Mouse (Mus musculus) MN1 (cell line): ENCODE measurements around the gene Tnfrsf25.
A peak's percentile ranks its signal among the peaks of the same experiment; 100 is the strongest.

Experiments used
- DNase-seq: peaks from one replicate; pipeline ENCODE4 v3.0.0-alpha.2; 2016; ENCODE audit warnings: low spot score

The Tnfrsf25 gene

DNA sequence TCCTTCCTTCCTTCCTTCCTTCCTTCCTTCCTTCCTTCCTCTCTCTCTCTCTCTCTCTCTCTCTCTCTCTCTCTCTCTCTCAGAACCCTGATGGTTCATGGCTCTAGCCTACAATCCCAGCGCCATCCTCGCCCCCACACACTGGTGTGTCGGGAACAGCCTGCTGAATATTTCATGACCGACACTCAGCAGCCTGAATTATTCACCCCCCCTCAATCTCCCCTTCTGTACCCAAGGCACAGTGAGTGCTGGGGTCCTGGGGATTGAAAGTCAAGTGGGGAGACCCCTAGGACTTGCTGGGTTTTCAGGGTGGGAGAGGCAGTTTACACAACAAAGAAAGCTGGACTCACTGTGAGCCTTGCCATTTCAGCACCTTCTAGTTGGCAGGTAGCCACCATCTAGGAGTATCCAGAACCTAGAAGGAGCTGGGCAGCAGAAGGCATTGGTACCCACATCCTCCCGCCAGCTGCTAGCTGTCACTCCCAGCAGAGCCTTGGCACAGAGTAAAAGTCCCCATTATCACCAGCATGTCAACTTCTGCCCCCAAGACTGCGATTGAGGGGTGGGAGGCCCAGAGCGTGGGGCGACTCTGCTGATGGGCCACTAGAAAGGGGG is 25.9 kb downstream of the Tnfrsf25 start:
- no peak for DNase-seq

DNA sequence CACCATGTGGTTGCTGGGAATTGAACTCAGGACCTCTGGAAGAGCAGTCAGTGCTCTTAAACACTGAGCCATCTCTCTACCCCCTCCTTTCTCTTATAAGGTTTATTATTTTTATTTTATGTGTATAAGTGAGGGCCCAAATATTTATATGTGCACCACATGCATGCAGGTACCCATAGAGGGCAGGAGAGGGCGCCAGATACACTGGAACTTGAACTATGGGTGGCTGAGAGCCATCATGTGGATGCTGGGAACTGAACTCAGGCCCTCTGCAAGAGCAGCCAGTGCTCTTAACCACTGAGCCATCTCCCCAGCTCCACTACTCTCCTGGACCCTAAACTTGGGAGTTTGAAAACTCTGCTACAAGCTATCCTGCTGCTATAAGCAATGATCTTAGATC is 27.9 kb downstream of the Tnfrsf25 start:
- DNase-seq, result no peak

DNA sequence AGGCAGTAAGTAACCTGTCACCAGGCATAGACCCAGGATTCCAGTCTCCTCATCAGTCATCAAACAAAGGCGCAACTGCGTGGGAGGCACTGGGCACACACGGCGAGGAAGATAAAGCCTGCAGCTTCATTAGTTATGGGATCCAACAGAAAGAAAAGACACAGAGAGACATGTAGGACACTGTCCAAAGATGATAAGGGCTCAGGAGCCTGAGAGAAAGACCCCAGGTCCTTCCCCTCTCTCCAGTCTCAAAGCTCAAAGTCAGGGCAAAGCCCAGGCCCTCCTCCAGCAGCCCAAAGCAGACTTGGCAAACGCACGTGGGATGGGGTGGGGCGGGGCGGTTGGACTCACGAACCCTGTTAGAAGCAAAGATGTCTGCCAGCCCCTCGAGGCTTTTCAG is 29.7 kb downstream of the Tnfrsf25 start:
- no peak for DNase-seq

DNA sequence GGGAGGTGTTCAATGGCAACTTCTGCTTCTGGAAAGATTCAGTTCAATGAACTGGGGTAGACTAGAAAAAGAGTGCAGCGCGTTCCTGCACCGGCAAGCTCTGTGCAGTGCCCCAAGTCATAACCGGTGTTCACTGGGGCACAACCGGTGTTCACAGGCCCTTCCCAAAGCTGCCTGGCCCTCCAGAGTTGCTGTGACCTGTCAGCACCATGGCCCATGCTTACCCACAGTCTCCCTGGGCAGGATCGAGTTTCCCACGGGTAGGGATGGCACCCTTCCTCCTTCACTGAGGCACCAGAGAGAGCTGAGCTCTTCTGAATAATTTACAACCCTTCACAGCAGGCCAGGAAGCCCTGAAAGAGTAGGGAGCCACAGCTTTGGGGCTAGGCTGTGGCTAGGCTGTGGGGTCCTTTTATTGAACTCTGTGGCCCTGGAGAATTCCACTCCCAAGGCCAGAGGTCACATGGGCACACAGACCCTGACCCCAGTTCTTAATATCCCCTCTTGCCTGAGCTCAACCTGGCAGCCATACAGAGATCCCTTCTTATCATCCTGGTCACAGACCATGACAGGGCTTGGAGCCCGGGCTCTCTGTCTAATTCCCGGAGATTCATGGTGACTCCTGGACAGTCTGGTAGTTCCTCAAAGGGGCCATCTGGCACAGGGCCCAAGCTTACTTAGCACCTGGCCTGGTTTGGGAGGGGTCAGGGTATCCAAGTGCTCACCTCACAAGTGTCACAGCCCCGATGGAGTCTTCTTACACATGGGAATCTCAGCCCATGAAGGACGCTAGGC is 30.5 kb downstream of the Tnfrsf25 start:
- no peak for DNase-seq

DNA sequence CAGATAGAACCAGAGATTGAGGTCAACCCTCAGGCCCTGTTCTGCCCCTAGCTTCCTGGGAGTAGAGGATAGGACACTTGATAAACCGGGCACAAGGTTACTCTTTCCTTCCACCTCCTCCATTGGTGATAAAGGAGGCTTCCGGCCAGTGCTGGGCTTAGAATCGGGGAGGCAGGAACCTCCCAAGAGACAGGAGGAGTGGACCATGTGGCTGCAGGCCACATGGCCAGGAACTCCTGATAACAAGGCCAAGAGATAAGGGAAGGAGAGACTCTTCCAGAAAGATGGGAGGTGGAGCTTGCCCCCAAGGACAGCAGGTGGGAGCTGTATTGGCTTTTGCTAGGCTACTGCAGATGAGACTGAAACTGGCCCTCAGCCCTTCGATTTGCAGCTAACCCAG is 34.8 kb downstream of the Tnfrsf25 start:
- no peak for DNase-seq

DNA sequence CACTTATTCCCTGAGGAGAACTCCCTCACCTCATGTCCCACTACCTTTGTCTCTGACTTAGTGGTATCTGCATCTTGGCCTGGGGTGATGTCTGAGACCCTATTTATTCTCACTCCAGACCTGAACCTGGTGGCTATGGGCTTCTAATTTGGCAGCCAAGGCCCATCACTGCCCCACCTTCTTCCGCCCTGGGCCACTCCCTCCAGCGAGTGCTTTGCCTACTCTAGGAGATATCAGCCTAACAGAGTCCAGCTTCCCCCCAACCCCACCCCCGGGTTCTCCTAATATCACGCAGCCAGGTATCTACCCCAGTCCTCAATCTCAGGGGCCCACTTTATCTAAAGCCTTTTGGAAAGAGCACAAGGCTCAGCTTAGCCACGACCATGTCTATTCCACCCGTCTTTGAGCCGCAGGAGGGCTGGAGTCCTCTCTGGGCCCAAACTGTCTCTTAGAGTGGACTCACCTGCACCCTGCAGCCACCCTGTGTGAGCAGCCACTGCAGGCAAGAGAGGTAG is 35.8 kb downstream of the Tnfrsf25 start:
- DNase-seq, result no peak

DNA sequence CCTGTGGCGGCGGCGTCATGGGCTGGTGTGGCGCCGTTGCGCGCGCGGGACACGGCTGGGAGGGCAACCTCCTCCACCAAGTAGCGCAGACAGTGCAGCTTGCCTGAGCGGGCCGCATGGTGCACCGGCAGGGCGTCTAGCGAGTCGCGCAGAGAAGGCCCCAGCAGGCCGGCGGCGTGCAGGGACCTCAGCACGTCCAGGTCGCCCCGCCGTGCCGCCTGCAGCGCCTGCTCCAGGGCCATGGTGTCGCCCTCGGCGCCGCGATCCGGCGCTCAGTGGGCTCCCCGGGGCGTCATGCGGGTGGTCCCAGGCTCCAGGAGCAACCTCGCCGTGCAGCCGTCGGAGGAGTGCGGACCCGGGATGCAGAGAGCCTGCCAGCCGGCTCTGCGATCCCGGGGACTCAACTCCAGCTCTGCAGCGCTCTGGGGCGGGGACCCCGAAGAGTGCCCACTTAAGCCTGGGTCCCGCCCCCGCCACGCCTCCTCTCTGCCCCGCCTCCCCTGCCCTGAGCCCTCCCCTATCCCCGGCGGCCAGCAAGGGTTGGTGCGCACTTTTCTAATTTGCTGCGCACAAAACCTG is 36.3 kb downstream of the Tnfrsf25 start, which contains the start of gene Espn:
TSS of gene Espn (minus strand) at position 406 of the 579 bp plus-strand sequence.
- DNase-seq, result peak; percentile 75

DNA sequence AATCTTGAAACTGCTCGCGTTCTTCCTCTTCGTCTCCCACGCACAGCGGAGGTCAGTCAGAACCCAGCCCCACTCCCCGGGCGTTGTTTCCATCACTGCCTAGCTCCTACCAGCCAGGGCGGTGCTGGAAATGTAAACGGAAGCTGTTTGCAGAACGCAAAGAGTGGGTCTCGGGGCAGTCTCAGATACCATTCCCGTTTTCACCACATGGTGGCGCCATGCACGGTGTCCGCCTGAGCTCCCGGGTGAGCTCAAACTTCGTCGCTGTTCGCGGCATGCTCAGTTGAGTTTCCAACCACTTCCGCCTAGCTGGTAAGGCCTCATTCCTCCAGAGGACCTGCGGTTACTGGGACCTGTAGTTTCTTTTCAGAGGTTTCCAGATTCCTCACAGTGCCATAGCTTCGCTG is 38.0 kb downstream of the Tnfrsf25 start:
- DNase-seq, result peak; percentile 88

DNA sequence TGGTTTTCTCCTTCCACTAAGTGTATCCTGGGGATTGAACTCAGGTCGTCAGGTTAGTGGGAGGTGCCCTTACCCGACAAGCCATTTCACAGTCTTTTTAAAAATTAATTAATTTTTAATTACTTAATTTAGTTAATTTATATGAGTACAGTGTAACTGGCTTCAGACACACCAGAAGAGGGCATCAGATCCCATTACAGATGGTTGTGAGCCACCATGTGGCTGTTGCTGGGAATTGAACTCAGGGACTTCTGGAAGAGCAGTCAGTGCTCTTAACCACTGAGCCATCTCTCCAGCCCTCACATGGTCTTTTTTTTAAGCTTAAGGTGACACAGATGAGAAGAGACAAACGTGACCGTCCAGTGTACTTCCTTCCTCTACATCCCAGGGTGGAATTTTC is 39.3 kb downstream of the Tnfrsf25 start:
- no peak for DNase-seq

DNA sequence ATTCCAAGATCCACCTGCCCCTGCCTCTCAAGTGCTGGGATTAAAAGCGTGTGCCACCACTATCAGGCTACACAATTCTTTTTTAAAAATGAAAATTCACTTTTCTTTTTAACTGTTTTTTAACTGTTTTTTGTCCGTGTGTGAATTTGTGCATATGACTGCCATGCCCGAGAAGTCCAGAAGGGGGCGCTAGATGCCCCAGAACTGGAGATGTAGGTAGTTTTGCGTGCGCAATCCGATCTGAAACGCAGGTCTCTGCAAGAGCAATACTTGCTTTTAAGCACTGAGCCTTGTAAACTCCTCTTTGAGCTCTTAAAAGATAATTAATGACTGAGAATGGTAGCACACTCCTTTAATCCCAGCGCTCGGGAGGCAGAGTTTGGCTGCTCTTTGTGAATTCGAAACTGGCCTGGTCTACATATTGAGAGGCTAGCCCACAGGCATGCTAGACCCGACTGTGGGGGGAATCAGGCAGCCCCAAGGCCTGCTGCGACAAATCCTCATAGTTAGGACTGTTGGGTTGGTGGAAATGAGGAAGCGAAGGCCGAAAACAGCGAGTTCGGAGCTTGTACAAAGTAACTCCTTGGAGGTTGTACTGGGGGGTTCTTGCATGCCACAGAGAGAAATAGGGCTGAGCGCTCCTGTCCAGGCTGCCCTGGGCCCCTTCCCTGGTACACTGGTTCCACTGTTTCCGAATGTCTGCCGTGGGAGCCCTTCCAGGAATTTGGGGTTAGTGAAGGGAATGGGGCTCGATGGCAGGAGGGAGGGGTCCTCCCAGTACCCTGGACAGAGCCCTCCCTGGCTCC is 42.2 kb downstream of the Tnfrsf25 start:
- peak; percentile 83 for DNase-seq

DNA sequence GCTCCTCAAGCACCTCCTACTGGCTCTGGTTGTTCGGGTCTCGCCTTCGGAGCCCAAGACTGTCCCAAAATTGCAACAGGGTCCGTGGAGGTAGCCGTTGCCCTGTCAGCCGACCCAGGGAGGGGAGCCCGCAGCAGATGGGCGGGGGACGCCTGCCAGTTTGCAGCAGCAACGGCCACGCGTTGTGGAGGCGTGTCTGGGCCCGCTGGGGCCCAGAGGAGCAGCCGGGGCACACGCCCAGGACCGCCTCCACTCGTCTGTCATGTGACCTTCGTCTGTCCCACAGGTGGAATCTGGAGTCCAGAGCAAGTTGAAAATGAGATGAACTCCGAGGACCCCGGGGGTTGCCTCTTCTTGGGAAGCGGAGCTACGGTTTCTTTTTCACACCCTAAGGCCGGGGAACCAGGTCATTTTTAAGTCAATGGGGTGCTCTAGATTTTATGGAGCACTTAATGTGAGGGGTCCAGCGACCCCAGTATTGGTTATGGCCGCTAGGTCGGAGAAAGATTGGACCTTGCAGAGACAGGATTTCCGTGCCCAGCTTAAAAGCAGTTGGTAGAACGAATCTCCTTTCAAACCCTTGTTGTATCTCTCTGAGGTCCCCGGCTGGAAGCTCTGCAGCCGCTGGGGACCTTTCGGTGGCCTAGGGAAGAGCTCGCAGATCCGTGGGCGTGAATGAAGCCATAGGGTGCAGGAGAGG is 43.0 kb downstream of the Tnfrsf25 start, which contains the start of gene Hes2:
TSS of gene Hes2 (plus strand) at position 283 of the 700 bp plus-strand sequence.
- DNase-seq, result peak; percentile 46

DNA sequence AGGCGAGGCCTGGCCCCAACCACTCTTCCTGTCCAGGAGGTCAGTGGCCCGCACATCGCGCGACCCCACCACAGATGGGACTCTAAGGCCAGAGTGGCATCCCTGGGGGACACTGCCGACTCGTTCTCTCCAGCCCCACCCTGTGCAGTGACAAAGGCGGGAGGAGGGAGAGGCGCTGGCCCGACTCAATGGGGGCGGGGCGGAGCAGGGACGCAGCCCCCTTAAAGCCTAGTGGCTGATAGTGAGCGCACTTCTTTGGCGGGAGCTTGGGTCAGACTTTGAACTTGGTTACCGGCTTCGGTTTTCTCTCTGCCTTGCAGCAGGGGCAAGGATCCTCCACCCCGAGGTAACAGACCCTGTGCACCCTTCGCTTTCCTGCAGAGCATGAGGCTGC is 43.5 kb downstream of the Tnfrsf25 start:
- no peak for DNase-seq

DNA sequence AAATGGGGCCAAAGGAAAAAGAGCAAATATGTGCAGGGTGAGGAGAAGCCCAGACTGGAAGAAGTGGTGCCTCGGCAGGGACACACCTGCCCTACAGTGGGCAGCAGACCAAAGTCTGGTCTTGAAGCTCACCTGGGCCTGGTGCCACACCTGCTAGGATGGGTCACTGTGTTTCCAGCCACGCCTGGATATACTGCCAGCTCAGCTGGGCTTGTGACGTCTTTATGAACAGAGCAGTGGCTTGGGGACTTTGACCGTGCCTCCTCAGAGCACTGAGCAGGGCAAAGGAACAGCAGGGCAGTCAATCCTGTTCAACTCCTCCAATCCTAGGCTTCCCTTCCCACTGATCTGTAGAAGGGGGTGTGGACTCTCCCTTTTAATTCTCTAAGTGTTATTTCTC is 45.0 kb downstream of the Tnfrsf25 start:
- no peak for DNase-seq

DNA sequence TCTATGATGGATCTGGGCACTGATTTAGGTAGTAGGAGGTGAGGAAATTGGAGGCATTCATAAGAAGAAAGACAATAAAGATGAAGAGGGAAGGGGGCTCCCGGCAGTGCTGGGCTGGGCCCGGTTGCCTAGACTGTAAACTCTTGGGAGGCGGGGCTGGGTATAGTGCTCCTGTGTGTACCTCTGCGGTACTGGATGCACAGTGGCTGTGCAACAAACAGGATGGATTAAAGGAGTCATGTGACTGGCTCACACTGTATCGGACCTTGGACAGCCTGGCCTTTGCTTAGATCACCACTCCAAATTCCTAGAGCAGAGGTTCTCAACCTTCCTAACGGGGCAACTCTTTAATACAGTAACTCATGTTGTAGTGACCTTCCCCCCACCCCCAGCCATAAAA is 45.9 kb downstream of the Tnfrsf25 start:
- no peak for DNase-seq

DNA sequence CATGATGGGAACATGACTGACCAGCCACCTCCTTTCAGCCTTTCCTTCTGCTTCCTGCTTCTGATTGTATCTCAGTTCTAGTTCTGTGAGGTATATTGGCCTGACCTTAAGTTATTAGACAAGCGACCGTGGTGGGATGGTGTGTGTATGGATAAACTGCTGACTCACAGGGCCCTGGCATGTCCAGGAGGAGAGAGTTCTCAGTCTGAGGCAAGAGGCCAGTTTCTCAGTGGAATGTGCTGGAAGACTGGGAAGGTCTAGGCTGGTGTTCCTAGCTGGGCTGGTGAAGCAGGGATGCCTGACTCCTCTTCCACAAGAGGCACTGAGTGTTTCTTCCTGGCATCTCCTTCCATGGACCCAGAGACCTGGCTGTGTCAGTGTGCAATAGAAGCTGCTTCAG is 47.0 kb downstream of the Tnfrsf25 start:
- DNase-seq, result no peak

DNA sequence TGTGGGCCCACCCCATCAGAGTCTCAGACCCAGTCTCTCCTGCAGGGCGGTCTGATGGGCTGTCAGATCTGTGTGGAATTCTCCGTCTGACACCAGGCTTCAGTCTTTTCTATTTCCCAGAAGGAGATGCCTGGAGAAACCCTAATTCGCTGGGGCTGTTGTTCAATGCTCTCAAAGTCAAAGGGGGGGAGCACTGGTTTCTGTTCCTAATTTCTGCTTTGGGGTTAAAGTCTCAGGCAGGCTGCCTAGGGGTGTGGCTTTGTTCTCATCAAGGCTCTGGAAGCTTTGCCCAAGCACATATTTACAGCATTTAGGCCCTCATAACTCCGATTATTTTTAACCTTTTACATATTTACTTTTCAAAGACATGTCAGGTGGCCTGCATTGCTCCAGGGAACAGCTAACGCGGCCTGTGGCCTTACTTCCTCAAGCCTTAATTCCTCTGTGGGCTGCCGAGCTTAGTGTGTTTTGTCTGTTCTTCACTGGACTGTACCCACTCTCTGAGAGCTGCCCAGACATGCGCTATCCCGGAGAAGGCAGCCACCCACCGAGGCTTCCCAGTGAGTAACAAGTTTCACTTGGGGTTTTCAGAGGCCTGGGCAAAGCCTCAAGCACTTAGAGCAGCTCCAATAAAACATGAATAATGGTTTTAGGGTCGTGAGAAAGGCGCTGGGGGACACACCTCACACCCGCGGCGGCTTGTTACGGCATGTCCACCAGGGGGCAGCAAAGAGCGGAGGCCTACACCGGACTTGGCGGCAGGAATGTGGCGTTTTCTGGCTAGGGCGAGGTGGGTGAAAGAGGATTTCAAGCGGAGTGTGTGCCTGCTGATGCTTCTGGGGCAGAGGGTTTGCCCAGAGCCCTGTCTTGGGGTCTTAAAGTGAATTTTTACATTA is 49.5 kb downstream of the Tnfrsf25 start:
- DNase-seq, result no peak

DNA sequence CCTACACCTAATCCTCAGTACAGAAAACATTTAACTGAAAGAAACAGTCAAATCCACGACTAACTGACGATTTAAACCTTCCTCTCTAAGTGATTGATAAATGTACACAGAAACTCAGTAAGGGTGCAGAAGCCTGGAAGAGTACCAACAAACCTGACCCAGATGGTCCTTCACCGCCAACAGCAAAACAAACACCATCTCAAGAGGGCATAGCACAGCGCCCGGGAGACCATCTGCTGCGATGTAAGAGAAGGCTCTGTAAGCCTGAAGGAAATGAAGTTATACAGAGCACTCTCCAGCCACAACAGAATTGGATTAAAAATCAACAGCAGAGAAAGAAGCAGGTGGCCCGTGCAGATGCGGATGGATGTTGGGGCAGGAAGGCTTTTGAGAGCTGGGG is 52.3 kb downstream of the Tnfrsf25 start:
- DNase-seq, result peak; percentile 90

DNA sequence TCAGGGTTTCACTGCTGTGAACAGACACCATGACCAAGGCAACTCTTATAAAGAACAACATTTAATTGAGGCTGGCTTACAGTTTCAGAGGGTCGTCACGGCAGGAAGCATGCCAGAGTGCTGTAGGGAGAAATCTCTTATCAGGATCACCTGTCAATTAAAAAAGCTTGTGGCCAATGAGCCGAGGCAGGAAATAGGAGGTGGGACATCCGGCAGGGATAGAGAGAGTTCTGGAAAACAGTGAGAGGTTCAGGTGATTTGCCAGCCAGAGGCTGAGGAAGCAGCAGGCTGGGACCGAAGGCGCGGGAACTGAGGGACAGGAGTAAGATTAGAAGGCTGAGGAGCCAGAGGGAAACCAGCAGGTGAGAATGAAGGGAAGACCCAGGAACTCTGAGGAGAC is 53.4 kb downstream of the Tnfrsf25 start:
- no peak for DNase-seq
